ENCODE assay signal across 9 mouse cellular contexts in genomic region chr7:19817382-19818105, GRCm38 (mm10). TPM values are rescaled to one million over a fixed set of nuclear protein-coding genes. Genes with fewer than 3 reads are reported as not detected.
DNase-seq lines count a peak whose midpoint lies in the region; ATAC-seq and TF ChIP-seq lines count a peak whose summit lies in the region.
"Had no signal": no experiment of that assay in that cellular context is flagged by ENCODE, and none has a peak within 500 bp of the region (broad histone marks: within the 10 kb centered on the region; RNA-seq: fewer than 3 reads in every experiment).

No protein-coding gene starts in this region.

- no peaks in the 10 kb centered on the region for H3K36me3 ChIP-seq in hindbrain, embryonic 15.5 days
- H3K36me3 ChIP-seq in liver, postnatal 0 days (replicated peaks; ENCODE audit: insufficient read depth, low read length), result peaks cover 12% of the 10 kb centered on the region
- no peaks in the 10 kb centered on the region for H3K36me3 ChIP-seq in thymus, adult 2 months (ENCODE audit: control insufficient read depth, insufficient read depth, low read length)

- TF ChIP-seq CTCF in gastrocnemius, adult 2 months (IDR thresholded peaks at IDR 0.05), result no peak
- no peak for TF ChIP-seq CTCF in liver, postnatal 0 days (IDR thresholded peaks at IDR 0.05; ENCODE audit: low read depth)
- TF ChIP-seq CTCF in thymus, adult 2 months (IDR thresholded peaks at IDR 0.05; ENCODE audit: borderline replicate concordance, control insufficient read depth, extremely low read depth, insufficient read depth, low read length, poor library complexity), result no peak

- H3K9me3 ChIP-seq in hindbrain, embryonic 15.5 days, result no peaks in the 10 kb centered on the region
- H3K9me3 ChIP-seq in liver, postnatal 0 days (ENCODE audit: low read length), result no peaks in the 10 kb centered on the region

- H3K4me2 ChIP-seq in hindbrain, embryonic 15.5 days, result peak overlapping the region; percentile 76
- peak overlapping the region; percentile 72 for H3K4me2 ChIP-seq in liver, postnatal 0 days (ENCODE audit: low read depth, low read length)

- H3K9ac ChIP-seq in hindbrain, embryonic 15.5 days, result no peak overlapping the region
- H3K9ac ChIP-seq in liver, postnatal 0 days (replicated peaks), result peak overlapping the region; percentile 69

- WGBS in hindbrain, embryonic 15.5 days, result 7% methylated on average over 15 of the region's 15 CpGs
- WGBS in liver, postnatal 0 days (ENCODE audit: insufficient replicate concordance), result 6% methylated on average over 15 of the region's 15 CpGs
- WGBS in thymus, adult 2 months, result 9% methylated on average over 15 of the region's 15 CpGs

- 0 out of 2 replicates have a peak, but pooled peaks have one; percentile 23 for ATAC-seq in hindbrain, embryonic 15.5 days (ENCODE audit: low FRiP score, low read depth)
- ATAC-seq in liver, postnatal 0 days, result peak; percentile 79

- intact Hi-C loops in gastrocnemius, adult 2 months (cut with DNase I), result no loop called here

- DNase-seq in CD8-positive naive resting alpha-beta T cell, adult 2 months (ENCODE audit: low read depth in 2 of 2, low spot score in 2 of 2), result peak; percentile 87 to 91
- peak; percentile 64 for DNase-seq in adrenal gland, postnatal 14 days
- DNase-seq in gastrocnemius, adult 2 months, result peak; percentile 68
- peak; percentile 82 for DNase-seq in liver, postnatal 0 days
- peak; percentile 55 for DNase-seq in neural tube, embryonic 10.5 days (ENCODE audit: extremely low spot score, low spot score)
- DNase-seq in thymus, adult 2 months, result peak; percentile 85
- no peak for DNase-seq in layer of hippocampus, postnatal 25 days (ENCODE audit: extremely low spot score in 1 of 2, low spot score in 1 of 2)

- peaks cover 42% of the 10 kb centered on the region for H3K27me3 ChIP-seq in hindbrain, embryonic 15.5 days
- no peaks in the 10 kb centered on the region for H3K27me3 ChIP-seq in liver, postnatal 0 days (ENCODE audit: insufficient read depth, low read length)
- H3K27me3 ChIP-seq in thymus, adult 2 months (ENCODE audit: control insufficient read depth, insufficient read depth, low read length), result peaks cover 6% of the 10 kb centered on the region; the same call in 1 of the 2 replicates

- TF ChIP-seq POLR2A in thymus, adult 2 months (IDR thresholded peaks at IDR 0.05; ENCODE audit: control insufficient read depth, extremely low read depth, insufficient read depth, low read length, poor library complexity), result no peak

- H3K27ac ChIP-seq in gastrocnemius, adult 2 months, result peak overlapping the region; percentile 84
- no peak overlapping the region for H3K27ac ChIP-seq in hindbrain, embryonic 15.5 days (replicated peaks)
- H3K27ac ChIP-seq in liver, postnatal 0 days (ENCODE audit: low read depth), result peak overlapping the region; percentile 98
- peak overlapping the region; percentile 21; the same call in 1 of the 2 replicates for H3K27ac ChIP-seq in thymus, adult 2 months (ENCODE audit: control insufficient read depth, insufficient read depth, low read length)

- H3K4me1 ChIP-seq in hindbrain, embryonic 15.5 days (replicated peaks), result peaks cover 22% of the 10 kb centered on the region
- H3K4me1 ChIP-seq in liver, postnatal 0 days (ENCODE audit: insufficient read depth), result peaks cover 42% of the 10 kb centered on the region
- H3K4me1 ChIP-seq in thymus, adult 2 months (replicated peaks; ENCODE audit: control insufficient read depth, insufficient read depth, low read length), result peaks cover 34% of the 10 kb centered on the region

- peak overlapping the region; percentile 73 for H3K4me3 ChIP-seq in gastrocnemius, adult 2 months
- H3K4me3 ChIP-seq in hindbrain, embryonic 15.5 days, result no peak overlapping the region
- peak overlapping the region; percentile 56 for H3K4me3 ChIP-seq in liver, postnatal 0 days (ENCODE audit: low read depth, low read length)
- H3K4me3 ChIP-seq in thymus, adult 2 months (ENCODE audit: control insufficient read depth, insufficient read depth, low read length), result peak overlapping the region; percentile 22

- TF ChIP-seq EP300 in liver, postnatal 0 days (IDR thresholded peaks at IDR 0.05; ENCODE audit: low read depth), result peak; percentile 25; the same call in 1 of the 2 replicates

RNA-seq across cellular contexts. Expression of gene Bcl3, which starts 5.0 kb away (rescaled TPM):
- total RNA-seq in adrenal gland, postnatal 14 days (2021), result 26.6 and 36.9 TPM in 2 replicates
- 1 to 10 TPM; 1.3 to 1.5 TPM for total RNA-seq in gastrocnemius, adult 2 months (2021)
- polyA plus RNA-seq in hindbrain, embryonic 15.5 days (2015; fragmentation: Nextera tagmentation; extraction: Ambion mirVana), result 0.92 and 1.4 TPM in 2 replicates
- 5.4 and 11.2 TPM in 2 replicates for polyA plus RNA-seq in liver, postnatal 0 days (2015; fragmentation: Nextera tagmentation; extraction: Ambion mirVana)
- polyA plus RNA-seq in thymus, adult 2 months (2012; rRNA removed), result 54.4 and 67.2 TPM in 2 replicates
- total RNA-seq in layer of hippocampus, postnatal 25 days (2021), result under 1 TPM; 0.49 to 0.61 TPM

RNA-seq across cellular contexts. Expression of gene Cblc, which starts 20.9 kb away (rescaled TPM):
- 1.4 TPM in 1 of 2 replicates, not detected in the other for total RNA-seq in adrenal gland, postnatal 14 days (2021)
- not detected for total RNA-seq in gastrocnemius, adult 2 months (2021)
- polyA plus RNA-seq in hindbrain, embryonic 15.5 days (2015; fragmentation: Nextera tagmentation; extraction: Ambion mirVana), result 0.37 TPM in 1 of 2 replicates, not detected in the other
- polyA plus RNA-seq in liver, postnatal 0 days (2015; fragmentation: Nextera tagmentation; extraction: Ambion mirVana), result 9.6 and 10.8 TPM in 2 replicates
- 2.4 and 2.8 TPM in 2 replicates for polyA plus RNA-seq in thymus, adult 2 months (2012; rRNA removed)
- total RNA-seq in layer of hippocampus, postnatal 25 days (2021), result not detected
- total RNA-seq: left cerebral cortex, adult 18-20 months had no signal

RNA-seq across cellular contexts. Expression of gene Gm19345, which starts 34.3 kb away (rescaled TPM):
- 0.59 TPM in 1 of 2 replicates, not detected in the other for total RNA-seq in adrenal gland, postnatal 14 days (2021)
- not detected for total RNA-seq in gastrocnemius, adult 2 months (2021)
- polyA plus RNA-seq in hindbrain, embryonic 15.5 days (2015; fragmentation: Nextera tagmentation; extraction: Ambion mirVana), result 15.7 and 17.1 TPM in 2 replicates
- 0.18 and 0.19 TPM in 2 replicates for polyA plus RNA-seq in liver, postnatal 0 days (2015; fragmentation: Nextera tagmentation; extraction: Ambion mirVana)
- polyA plus RNA-seq in thymus, adult 2 months (2012; rRNA removed), result 0.36 and 0.57 TPM in 2 replicates
- 1 to 10 TPM; 1.8 to 2.9 TPM for total RNA-seq in layer of hippocampus, postnatal 25 days (2021)

RNA-seq across cellular contexts. Expression of gene Ceacam16, which starts 43.6 kb away (rescaled TPM):
- 0.33 and 0.38 TPM in 2 replicates for total RNA-seq in adrenal gland, postnatal 14 days (2021)
- not detected for total RNA-seq in gastrocnemius, adult 2 months (2021)
- polyA plus RNA-seq in hindbrain, embryonic 15.5 days (2015; fragmentation: Nextera tagmentation; extraction: Ambion mirVana), result 0.92 and 2.0 TPM in 2 replicates
- 0.09 TPM in 1 of 2 replicates, not detected in the other for polyA plus RNA-seq in liver, postnatal 0 days (2015; fragmentation: Nextera tagmentation; extraction: Ambion mirVana)
- 3.3 and 3.9 TPM in 2 replicates for polyA plus RNA-seq in thymus, adult 2 months (2012; rRNA removed)
- not detected for total RNA-seq in layer of hippocampus, postnatal 25 days (2021)
- total RNA-seq: left cerebral cortex, adult 18-20 months had no signal

RNA-seq across cellular contexts. Expression of gene Bcam, which starts 46.7 kb away (rescaled TPM):
- total RNA-seq in adrenal gland, postnatal 14 days (2021), result 59.8 and 70.8 TPM in 2 replicates
- 10 to 100 TPM; 21.9 to 26.7 TPM for total RNA-seq in gastrocnemius, adult 2 months (2021)
- 20.0 and 20.7 TPM in 2 replicates for polyA plus RNA-seq in hindbrain, embryonic 15.5 days (2015; fragmentation: Nextera tagmentation; extraction: Ambion mirVana)
- polyA plus RNA-seq in liver, postnatal 0 days (2015; fragmentation: Nextera tagmentation; extraction: Ambion mirVana), result 8.8 and 9.3 TPM in 2 replicates
- polyA plus RNA-seq in thymus, adult 2 months (2012; rRNA removed), result 36.4 and 55.5 TPM in 2 replicates
- total RNA-seq in layer of hippocampus, postnatal 25 days (2021), result 10 to 100 TPM in 1 of 2 experiments, 1 to 10 TPM in 1; 8.7 to 11.4 TPM

Comparison
In these comparisons a context has a peak if more than half of its experiments do, and no peak if none do; other contexts are left out.
1. DNase-seq: peak in CD8-positive naive resting alpha-beta T cell, adult 2 months (2 of 2), adrenal gland, postnatal 14 days (single experiment), gastrocnemius, adult 2 months (single experiment), liver, postnatal 0 days (single experiment), neural tube, embryonic 10.5 days (single experiment) and thymus, adult 2 months (single experiment); none in layer of hippocampus, postnatal 25 days (0 of 2).
2. RNA of gene Bcl3, which starts 5.0 kb away (total RNA-seq): 26.6 to 36.9 TPM in adrenal gland, postnatal 14 days; 1.3 to 1.5 TPM in gastrocnemius, adult 2 months and 0.49 to 0.61 TPM in layer of hippocampus, postnatal 25 days; every median in the first group is over 10 times any median in the second.